Mouse (Mus musculus) activated CD4-positive, CD25-positive, alpha-beta regulatory T cell, adult 4 months (primary cell): ENCODE measurements around the gene Wbp2. TPM values are rescaled to one million over a fixed set of nuclear protein-coding genes. Genes with fewer than 3 reads are reported as not detected.
"Not testable (repeated sequence)": the region's sequence is repeated elsewhere in the genome, so short reads cannot be mapped to it uniquely, and the experiment has no call there.

Source experiments
- ATAC-seq: one replicate; pipeline ENCODE4 v1.8.0; 2017
- polyA plus RNA-seq, 2 experiments: library from polyadenylated mRNA; unstranded; fragments of 100-300 nt; shearing (Covaris generic); gene quantifications; one replicate each; pipeline ENCODE4 v1.2.1; 2017

Wbp2 gene
- 100 to 1,000 TPM in 1 of 2 experiments, 10 to 100 TPM in 1; 85.4 to 142 TPM for polyA plus RNA-seq

DNA sequence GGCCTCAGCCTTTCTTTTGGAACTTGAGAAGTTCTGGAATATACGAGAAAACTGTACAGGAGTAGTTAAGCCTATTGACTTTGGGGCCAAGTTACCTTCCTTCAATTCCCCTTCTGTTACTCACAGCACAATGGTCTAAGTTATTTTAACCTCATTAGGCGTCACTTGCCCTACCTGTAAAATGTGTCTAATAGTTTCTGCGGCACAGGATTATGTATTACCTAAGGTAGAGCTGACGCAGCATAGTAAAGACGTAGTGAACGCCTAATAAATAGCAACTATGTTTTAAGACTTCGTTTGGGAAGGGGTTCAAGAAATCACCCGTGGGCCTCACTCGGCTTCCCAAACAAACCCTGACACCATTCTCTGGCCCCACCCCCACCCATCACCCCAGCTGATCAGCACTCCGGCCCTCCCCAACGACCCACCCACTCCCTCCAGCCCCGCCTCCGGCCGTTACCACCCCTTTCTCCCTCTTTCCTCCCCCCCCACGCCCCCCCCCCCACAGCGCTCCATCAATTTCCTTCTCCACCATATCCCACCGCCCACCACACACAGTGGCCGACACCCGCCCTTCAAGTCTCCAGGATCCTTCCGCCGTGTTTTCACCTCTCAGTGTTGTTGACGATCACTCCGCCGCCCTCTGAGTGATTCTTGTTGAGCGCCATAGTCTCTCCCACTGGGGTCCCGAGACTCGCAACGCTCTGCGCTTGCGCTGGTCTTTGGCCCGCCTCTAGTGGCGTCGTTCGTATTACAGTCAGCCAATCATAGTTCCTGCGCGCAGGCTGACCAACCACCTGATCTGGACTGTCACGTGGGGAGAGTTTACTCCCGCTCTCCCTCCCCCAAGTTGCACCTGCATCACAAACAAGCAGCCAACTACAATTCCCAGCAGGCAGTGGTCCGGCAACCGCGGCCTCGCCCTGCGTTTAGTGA, at the start of gene Wbp2:
Gene Wbp2 (minus strand): TSS at position 738 of the 936 bp plus-strand sequence.
- peak; percentile 92 for ATAC-seq

DNA sequence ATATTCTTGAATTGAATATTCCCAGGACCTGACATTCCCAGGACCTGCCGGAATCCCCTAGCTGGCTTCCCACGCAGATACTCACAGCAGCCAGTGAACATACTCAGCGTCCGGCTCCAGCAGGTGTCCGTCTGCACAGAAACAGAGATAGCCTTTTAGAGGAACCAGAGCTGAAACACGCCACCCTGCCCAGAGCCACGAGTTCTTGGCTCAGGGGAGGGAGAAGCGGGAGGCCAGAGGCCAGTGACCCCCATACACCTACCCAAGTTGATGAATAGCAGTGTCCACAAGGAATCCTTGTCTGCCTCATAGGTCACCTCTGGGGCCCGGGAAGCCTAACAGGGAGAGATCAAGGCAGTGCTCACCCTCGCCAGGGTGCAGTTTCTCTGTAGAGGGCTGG, 47.4 kb upstream of the Wbp2 start:
- ATAC-seq = no peak

DNA sequence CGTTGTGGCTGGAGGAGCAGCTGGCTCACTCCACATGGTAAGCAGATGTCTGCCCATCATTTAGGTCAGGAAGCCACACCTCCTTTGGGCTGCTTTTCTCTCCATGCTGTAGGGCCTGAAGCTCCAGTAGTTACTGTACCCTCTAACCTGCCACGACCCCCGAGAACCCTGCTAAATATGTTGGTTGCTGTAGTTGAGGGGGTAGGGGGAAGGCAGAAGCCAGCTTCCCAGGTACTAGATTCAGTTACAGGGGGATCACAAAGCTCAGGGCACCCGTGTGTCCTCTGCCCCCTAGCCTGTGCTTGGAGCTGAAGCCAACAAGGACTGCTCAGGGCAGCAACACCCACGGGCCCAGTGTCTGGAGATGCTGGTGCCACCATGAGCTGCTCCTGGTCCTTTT, 46.7 kb upstream of the Wbp2 start:
- no peak for ATAC-seq

DNA sequence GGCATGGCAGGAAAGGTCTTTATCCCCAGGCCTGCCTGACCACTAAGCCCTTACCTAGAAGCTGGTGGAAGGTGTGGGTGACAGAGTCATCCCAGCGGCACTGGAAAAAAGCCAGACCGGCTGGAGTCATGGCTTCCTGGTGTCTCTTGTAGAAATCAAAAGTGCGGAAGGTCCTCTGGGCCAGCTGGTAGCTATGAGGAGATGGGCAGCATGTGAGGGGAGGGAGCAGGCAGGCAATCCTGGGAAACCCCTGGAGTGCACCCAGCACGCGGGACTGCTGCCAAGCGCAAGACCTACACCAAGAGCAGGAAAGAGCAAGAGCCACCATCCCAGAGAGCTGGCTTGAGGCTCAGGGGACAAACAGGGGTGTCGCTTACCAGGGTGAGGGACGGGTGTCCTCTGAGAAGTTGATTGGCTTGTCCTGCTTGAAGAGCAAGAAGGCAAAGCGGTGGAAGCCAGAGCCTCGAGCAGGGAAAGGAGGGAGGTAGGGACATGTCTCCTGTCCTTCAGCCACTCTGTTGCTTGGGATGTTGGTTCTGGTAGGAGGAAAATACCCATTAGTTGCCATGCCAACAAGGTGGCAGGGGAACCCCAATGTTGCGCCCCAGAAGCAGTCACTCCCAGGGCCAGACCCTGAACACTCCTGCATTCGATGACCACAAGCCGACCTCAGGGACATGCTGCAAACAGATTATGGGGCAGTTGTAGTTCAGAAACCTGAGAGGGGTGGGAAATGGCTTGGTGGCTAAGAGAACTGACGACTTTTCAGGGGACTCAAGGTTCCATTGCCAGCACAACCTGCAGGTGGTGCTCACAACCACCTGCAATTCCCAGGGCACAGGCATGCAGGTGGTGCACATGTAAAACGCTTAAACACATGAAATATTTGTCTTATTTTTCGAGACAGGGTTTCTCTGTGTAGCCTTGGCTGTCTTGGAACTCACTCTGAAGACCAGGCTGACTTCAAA, 45.9 kb upstream of the Wbp2 start:
- no peak for ATAC-seq

DNA sequence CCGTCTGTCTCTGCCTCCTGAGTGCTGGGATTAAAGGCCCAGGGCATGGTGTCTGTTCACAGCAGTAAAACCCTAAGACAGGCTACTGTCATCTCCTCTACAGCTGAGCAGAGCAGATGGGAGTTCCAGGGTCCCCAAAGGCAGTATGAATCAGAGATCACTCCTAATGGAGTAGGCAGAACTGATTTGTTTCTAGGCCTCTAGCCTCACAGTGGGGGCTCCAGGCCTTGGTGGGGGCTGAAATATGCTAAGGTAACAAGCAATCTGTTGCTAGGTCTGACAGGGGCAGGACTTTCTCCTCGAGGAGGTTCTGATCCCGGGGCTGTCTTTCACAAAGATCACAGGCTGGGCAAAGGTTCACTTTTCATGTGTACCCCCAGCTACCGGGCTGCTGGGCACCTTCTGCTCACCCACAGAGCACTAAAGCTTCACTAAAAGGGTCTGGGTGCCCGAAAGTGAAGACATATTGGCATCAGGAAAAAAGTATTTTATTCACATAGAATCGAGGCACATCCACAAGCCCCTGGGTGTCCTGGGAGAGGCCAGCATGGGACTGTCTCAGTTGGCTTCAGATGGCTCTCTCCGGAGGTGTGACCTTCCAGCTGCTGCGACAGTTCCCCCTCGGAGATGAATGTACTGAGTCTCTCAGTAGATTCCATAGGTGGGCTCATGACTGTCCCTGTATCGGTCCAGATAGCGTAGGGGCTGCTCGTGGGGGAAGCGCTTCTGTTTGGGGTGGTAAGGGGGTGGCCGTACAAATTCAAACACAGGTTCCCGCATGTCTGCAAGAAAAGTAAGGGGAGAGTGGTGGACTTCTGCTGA, 44.8 kb upstream of the Wbp2 start:
- no peak for ATAC-seq

DNA sequence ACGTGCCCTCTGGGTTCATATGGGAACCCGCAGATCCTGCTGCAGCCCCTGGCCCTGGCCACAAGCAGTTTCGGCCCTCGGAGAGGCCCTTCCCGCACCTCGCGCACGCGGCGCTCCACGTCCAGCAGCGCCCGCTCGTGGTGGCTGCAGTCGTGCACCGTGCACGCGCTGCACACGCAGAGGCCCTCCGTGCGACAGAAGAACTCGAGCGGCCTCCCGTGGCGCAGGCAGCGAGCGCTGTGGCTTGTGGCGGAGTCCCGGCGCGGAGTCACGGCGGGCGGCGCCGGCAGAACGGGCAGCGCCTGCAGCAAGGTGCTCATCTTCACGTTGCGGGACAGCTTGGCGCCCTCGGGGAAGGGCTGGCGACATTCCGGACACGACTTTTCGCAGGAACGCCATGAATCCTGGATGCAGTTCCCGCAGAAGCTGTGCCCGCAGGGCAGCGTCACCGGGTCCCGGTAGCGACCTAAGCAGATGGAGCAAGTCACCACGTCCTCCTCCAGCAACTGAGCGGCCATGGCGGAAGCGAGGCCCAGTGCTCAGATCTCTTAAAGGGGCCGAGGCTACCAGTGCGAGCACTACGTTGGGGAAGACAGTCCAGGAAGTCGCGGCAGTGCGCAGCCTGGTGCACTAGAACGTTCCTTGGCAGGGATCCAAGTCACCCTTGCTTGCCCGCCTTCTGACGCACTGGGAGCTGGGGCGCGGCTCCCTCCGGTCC, 43.9 kb upstream of the Wbp2 start, which contains the start of gene Trim65:
Gene Trim65 (minus strand): TSS at position 641 of the 718 bp plus-strand sequence.
- ATAC-seq = peak; percentile 94

DNA sequence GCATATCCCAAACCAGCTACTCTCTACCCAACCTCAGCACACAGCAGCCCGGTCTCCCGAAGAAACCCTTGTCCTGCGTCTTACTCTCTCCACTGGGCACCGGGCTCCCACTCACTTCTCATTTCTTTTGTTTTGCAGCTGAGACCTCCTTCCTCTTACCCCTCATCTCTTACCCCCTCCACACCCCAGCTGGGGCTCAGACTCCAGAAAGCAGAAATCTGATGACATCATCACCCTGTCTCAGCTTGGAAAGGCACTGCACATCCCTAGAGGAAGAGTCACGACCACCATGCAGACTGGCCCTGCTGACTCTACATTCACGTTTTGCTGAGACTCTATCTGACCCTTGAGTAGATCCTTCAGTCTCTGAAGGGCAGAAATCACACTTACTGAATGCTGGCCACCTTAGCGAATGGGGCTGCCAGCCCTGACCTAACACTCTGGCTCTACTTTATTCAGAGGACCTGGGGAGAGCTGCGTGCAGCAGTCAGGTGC, 43.2 kb upstream of the Wbp2 start:
- peak; percentile 25 for ATAC-seq

DNA sequence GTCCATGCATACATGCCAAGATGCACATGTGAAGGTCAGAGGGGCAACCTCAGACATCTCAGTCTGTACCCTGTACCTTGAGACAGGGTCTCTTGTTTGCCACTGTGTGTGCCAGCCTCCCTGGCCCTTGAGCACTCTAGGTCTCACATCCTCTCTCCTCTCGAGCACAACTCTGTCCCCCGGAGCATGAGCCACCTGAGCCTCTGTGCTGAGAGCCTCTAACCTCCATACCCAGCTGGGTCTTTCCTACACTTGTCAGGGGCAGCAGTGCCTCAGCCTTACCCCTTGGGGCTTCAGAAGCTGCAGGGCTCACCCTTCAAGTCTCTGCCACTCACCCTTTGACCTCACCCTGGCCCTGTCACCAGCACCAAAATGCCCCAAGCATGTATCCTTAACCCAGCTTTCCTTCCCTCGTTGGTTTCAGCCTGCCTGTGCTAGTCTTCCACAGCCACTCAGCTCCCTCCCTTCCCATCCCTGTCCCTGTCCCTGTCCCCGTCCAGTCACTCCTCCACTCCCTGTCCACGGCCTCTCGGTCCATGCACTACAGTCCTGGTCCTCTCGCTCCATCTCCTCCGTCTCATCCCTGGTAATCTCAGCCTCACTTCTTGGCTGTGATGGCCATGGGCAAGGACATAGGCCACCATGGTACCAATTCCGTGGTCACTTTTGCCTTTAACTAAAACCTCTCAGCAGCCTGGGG, 42.4 kb upstream of the Wbp2 start:
- ATAC-seq = no peak

DNA sequence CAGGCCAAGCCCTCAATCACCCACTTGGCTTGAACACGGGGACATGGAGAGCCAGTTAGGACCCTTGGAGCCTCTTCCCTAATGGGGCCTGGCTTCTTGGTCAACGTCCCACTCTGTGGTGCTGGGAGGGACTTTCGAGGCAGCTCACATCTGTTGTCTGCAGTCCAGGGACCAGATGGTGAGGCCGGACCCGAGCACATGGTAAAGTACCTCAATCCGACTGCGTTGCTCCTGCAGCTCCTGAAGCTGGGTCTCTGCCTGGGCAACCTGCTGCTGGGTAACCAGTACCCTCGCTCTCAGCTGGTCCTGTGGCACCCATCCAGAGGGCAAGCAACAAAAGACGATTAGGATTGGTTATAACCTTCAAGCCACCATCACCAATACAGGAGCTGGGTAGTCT, 41.2 kb upstream of the Wbp2 start:
- no peak for ATAC-seq

DNA sequence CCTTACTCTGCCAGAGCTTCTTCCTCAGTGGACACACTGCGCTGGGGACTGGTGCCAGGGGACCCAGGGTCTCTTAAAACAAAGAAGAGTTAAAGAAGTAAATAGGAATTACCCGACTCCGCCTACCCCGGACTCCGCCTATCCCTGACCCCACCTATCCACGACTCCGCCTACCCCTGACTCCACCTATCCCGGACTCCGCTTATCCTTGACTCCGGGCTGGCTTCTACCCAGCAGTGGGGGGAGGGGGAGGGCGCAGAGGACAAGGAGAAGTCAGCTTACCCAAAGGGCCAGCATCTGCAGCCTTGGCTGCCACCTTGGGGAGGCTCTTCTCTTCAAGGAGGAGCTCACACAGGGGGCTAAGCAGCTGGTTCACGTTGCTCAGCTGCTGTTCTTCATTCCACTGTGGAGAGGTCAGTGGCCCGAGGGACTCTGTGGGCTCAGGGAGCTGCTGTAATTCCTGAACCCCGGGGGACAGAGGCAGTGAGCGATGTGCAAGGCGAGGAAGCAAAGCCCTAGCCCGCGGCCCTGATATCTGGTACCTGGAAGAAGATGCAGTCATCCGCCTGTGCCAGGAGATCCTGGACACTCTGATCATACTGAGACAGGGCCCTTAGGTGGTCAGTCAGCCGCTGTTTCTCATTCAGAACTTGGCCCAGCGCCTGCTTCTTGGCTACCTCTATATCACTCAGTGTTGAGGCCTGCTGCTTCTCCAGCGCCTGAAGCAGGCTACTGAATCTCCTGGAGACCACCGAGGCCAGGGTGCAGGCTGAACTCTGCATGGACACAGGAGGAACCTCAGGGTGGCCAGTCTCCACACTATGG, 40.6 kb upstream of the Wbp2 start, which contains the start of gene Trim47:
Gene Trim47 (minus strand): TSS at position 55 of the 825 bp plus-strand sequence.
- no peak for ATAC-seq

DNA sequence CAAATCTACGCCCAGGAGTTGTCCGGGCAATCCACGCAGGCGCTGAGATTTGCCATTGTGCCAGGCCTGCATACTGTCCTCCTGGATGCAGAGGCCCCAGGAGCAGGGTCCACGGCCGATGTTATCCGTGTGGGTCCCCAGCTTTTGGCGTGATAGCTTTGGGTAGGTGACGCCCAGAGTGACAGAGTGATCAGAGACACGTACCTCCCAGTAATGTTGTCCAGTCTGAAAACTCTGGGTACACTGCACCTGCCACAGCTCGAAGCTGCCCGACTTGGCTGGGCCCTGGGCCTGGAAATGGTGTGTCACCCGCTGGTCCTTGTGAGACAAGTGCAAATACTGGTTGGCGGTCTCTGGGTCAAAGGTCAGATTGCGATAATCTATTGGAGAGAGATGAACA, 39.5 kb upstream of the Wbp2 start:
- no peak for ATAC-seq

DNA sequence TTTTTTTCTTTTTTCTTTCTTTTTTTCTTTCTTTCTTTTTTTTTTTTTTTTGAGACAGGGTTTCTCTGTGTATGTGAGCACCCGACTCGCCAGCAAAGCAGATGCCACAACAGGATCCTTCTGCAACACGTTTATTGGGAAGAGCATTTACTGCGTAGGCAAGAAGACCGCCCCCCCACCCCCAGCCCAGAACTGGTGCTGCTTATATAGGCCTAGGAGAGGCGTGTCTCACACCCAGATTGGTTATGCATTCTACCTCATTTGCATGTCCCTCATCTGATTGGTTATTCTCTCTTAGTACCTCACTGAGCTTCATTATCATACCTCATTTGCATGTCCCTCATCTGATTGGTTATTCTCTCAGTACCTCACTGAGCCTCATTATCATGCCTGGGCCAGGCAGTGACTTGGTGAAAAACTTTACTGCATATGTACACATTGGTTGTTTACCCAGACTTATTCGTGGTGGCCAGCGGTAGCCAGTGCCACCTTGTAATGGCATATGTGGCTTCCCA, 35.0 kb upstream of the Wbp2 start:
- ATAC-seq = not testable (repeated sequence)

DNA sequence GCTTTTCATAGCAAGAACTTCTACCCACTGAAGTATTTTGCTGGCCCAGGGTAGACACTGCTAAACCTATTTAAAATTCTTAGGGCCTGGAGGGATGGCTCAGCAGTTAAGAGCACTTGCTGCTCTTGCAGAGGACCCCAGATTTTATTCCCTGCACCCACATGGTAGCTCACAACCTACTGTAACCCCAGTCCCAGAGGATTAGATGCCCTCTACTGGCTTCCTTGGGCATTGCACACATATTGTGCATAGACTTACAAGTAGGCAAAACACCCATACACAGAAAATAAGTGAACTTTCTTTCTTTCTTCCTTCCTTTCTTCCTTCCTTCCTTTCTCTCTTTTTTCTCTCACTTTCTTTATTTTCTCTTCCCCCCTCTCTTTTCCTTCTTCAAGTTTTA, 31.0 kb upstream of the Wbp2 start:
- no peak for ATAC-seq

DNA sequence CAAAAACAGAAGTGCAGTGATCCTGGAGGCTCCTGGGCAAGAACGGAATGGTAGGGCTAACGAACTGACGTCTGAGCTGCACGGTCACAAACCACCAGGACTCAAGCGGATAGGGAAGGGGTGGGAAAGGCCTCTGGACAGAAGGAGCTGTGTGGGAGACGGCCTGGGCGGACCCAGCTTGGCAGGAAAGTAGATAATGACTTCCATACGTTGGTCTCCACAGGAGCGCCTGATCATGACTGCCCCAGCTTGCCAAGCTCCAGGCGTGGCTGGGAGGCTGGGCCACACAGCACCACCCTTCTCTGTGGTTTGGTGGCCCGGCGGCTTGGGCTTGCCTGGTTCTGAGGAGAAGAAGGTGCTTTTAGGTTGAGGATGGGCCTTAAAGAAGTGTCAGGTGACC, 30.4 kb upstream of the Wbp2 start:
- ATAC-seq = no peak

DNA sequence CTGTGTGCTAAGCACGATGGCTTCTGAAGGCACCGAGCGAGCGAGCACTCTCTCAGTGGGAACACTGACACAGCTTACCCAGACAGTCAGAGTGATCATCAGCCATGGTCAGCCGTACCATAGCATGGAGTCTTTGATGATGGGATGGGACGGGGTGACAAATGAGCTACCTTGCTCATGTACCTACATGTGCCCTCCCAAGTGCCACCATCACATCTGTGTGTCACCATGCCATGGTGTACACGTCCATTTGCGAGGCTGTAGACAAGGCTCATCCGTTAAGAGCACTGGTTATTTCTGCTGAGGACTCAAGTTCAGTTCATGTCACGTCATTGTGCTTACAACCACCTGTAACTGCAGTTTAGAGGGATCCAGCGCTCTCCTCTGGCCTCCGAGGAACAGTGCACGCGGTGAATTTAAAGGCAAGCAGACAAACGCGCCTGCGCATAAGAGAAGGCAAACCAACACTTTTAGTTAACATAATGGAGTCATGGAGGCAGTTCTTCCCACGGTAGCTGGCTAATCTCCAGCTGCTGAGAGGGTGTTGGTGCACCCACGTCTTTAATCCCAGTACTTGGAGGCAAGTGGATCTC, 24.9 kb upstream of the Wbp2 start:
- no peak for ATAC-seq

DNA sequence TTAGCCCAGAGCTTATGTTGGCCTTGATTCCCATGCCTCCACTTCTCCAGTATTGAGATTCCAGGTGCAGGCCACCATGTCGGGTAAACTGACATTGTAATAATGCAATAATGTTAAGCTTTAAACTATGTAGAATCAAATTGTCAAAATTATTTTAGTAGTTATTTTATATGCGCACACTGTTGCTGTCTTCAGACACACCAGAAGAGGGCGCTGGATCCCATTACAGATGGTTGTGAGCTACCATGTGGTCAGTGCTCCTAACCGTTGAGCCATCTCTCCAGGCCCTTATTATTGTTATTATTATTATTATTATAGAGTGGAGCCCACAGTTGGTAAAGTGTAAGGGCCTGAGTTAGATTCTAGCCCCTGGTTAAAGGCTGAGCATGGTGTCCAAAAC, 24.3 kb upstream of the Wbp2 start:
- no peak for ATAC-seq

DNA sequence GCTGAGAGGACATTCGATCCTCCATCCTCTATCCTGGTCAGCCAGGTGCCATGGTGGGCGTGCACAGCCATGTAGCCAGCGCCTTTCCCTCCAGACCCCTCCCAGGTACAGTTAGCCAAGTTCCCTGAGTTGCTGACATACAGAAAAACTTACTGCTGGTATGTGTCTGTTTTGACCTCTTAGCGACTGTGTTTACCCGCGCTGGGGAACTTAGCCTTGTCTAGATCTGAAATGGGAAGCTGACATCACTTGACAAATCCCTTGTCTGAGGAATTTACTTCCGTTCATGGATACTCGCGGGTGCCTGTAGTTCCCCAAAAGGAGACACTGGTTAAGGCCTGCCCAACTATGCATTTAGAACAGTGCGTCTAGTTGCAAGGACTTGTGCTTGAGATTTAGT, 23.7 kb upstream of the Wbp2 start:
- no peak for ATAC-seq

DNA sequence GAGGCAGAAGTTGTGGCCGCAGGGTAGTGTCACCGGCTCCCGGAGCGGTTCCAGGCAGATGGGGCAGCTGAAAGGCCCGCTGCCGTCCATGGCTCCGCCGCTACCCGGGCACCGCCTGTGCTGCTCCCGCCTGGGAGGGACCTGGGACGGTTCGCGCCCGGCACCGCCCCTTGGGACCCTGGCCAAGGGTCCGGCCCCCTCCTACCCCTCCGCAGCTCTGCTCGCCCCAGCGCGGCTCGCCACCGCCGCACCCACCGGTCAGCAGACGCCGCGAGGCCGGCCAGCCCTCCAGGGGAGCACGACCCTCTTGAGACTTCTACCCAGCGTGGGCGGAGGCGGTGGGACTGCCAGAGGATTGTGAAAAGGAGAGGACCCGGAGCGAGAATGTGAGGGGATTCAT, 23.3 kb upstream of the Wbp2 start:
- no peak for ATAC-seq

DNA sequence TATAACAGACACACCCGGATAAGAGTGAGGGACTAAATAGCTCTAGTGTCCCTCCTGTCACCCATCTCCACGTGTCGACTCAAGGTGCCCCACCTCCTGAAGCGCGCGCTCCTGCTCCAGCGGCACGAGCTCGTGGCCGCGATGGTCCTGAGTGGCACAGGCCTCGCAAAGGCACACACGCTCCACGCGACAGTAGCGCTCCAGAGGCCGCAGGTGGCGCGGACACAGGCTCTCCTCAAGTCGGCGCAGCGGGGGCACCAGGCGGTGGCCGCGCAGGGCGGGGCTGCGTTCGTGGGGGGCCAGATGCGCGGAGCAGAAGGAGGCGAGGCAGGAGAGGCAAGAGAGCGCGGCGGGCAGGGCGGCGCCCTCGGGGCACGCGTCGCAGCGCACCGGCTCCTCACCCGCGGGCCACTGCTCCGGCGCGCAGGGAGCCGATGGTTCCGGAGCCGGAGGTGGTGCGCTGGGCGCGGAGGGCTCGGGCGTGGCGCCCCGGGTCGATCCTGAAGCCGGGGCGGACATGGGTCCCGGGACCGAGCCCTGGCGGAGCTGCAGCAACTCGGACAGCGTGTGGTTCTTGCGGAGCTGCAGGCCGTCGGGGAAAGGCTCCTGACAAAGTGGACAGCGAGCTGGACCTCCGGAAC, 22.8 kb upstream of the Wbp2 start:
- no peak for ATAC-seq
